Mouse (Mus musculus) liver (tissue): ENCODE results near the gene Macrod1.
A peak's percentile ranks its signal among the peaks of the same experiment; 100 is the strongest.

Experiments used
- DNase-seq: peaks from one replicate; pipeline ENCODE4 v3.0.0-alpha.2; 2020; ENCODE audit warnings: mixed read lengths

The Macrod1 gene

DNA sequence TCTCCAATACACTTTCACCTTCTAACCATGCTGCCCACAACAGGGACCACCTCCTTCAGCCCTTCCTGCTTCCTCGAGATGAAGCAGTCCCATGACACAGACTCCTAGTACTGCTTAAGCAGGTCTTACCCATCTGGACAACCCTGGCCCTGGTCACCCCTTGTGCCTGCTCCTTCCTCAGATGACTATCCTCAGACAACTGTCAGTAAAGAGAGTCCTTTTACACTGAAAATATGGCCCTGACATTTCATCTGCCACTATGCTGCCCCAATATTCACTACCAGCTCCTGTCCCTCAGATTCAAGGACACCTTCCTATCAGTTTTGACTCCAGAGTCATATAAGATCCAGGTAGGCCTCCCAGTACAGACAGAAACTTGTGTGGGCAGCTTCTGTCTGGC, 143.8 kb downstream of the Macrod1 start:
- no peak for DNase-seq

DNA sequence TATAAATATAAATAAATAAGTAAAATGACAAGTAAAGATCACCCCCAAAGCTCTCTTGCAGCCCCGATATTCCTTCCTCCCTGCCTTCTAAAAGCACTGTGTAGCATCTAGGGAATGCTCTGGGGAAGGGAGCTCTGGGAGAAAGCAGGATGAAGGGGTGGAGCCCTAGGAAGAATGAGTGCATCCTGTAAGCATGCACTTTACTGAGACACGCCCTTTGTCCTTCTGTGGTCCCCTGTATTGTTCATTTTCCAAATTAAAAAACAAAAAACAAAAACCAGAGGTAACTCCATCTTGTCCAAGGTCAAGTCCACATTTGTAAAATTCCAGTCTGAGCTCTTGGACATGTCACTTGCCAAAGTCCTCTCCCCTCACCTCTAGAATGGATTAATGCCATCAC, 148.3 kb downstream of the Macrod1 start:
- no peak for DNase-seq

- DNase-seq, result no peak
Observed at GRCm38 (mm10) chr19:7205326-7205725, 148.7 kb downstream of the Macrod1 start.

DNA sequence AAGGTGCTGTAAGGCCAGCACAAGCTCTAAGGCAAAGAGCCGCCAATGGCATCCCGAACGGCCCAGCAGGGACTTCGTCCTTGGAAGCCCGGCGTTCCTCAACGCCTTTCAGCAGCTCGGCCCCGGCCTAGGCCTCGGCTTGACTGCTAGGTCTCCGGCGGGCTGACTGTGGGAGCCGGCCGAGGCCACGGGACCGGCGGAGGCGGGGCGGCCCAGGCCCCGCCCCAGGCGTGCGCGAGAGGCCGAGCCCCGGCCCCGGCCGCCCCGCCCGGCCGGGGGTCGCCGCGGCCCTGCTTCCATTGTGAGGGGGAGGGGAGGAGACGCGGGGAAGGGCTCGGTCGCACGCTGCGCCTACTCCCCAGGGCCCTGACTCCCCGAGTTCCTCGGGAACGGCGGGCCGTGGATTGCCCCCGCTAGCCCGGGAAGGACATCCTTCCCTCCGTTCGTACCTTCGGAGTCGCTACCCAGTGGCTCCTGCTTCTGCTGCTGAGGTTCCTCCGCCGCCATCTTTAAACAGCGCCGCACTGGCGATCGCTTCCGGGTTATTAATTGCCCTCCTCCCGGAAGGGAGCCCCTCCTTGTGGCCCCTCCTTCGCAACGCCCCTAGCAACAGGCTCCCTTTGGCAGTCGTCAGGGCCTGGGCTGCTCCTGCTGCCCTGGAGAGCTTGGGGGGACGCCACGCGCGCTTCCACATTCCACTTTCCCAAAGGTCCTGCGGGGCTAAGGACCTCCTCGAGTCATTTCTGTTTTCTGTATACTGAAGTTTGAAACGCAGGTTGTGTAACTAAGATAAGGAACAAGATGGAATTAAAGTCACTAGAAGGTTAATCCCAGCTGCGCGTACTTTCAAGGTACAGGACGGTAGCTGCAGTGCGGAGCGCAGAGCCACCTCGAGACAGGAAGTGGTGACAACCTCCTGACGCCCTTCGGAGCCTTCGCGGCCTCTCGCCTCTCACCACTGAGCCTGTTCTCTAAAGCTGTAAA, 149.4 kb downstream of the Macrod1 start, which contains the start of gene Otub1:
TSS of gene Otub1 (minus strand) at position 564 of the 984 bp plus-strand sequence.
- peak; percentile 95 for DNase-seq

- DNase-seq, result no peak
Observed at GRCm38 (mm10) chr19:7209907-7210646, 153.5 kb downstream of the Macrod1 start.

DNA sequence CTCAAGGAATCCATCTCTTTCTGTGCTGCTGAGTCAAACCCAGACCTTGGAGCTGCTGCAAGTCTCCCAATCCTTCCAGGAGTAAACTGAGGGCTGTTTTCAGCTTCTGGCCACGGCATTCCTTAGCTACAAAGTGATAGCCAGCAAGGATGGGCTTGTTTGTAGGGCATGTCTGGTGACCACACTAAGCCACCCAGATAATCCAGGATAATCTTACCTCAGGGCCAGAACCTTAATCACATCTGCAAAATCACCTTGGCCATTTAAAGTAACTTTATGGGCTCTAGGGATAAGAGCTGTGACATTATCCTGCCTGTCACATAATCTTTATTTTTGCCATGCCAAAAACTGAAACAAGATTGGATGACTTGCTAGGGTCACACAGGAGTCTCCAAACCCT, 155.6 kb downstream of the Macrod1 start:
- DNase-seq, result no peak

DNA sequence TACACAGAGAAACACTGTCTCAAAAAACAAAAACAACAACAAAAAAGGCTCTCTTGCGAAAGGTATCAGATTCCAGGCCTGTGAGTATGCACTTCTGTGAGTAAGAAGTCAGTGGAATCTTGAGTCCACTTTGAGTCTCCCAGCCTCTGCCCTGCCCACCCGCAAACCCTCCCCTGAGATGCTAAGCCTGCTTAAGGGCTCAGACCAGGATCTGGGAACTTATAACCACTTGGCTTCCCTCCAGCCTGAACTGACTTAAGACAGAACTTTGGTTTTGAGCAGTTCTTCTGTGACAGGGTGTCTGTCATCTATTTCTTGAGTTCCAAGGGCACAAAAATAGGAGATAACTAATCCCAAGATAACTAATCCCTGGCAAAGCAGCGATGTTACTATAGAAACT, 156.4 kb downstream of the Macrod1 start:
- DNase-seq, result no peak

DNA sequence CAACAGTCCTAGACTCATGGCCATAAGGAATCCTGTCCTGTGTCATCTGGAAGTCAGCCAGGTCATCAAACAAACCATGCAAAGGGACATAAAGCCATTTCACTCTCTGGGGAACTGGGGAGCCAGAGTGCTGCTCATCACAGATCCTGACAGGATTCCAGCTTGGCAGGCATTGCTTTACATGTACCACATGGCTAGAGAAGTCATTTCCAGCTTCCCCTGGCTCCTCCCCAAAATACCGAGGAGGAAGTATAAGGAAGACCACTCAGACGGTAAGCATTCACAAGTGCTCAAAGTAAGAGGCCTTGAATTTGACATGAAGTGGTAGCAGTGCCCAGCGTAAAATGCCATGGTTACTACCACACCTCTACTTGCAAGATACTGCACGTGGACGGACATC, 157.9 kb downstream of the Macrod1 start:
- no peak for DNase-seq

DNA sequence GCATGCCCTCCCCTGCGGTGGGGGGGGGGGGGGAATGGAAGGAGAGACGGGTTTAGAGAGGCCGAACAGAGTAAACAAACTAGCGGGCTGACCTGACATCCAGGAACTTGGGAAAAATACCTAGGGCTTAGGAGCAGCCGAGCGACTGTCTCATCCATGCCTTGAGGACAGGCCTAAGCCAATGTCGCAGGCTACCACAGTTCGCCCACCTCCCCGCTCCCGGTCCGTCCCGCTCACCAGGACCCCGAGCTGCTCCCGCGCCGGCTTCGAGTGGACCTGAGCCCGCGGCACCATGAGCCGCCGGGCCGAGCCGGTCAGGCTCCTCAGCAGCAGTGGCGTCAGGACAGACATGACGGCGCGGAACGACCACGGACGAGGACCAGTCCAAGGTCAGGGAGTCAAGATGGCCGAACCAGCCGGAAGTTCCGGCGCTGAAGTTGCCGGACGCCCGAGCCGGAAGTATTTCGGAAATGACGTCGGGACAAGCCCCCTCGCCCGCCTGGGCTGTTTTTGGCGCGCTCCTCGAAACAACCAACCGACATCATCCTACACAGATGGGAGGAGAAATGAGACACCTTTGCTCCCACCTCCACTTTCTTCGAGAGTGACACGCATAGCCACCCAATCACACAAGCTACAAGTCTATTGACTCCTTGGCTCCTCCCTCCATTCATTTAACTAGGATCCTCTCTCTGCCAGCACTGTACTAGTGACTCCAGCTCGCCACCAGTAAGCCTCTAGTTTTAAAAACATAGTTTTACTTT, 160.7 kb downstream of the Macrod1 start, which contains the start of gene Cox8a:
TSS of gene Cox8a (minus strand) at position 455 of the 764 bp plus-strand sequence.
- peak; percentile 95 for DNase-seq

DNA sequence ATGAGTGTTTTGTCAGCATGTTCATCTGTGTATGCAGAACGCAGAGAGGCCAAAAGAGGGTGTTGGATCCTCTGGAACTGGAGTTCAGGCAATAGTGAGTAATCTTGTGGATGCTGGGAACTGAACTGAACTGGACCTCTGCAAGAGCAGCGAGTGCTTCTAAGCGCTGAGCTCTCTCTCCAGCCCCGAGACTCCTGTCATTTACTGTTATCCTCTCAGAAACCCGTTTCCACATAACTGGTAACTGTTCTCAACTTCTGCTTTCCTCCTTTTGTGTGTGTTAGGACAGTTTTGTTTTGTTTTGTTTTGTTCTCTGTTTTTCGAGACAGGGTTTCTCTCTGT, 161.3 kb downstream of the Macrod1 start:
- peak; percentile 11 for DNase-seq

DNA sequence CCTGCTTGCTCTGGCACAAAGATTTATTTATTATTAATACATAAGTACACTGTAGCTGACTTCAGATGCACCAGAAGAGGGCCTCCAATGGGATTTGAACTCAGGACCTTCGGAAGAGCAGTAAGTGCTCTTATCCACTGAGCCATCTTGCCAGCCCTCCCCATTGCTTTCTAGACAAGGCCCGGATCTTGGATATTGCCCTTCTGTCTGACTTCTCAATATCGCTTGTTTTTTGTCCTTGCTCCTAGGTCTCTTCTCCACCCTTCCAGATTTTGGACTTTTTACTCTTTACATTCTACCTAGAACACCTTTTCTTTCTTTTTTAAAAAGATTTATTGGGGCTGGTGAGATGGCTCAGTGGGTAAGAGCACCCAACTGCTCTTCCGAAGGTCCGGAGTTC, 162.1 kb downstream of the Macrod1 start:
- DNase-seq, result no peak

GRCm38 (mm10) chr19:7222196-7222595, 165.6 kb downstream of the Macrod1 start:
- DNase-seq, result no peak

GRCm38 (mm10) chr19:7223488-7223887, 166.9 kb downstream of the Macrod1 start:
- DNase-seq, result no peak

DNA sequence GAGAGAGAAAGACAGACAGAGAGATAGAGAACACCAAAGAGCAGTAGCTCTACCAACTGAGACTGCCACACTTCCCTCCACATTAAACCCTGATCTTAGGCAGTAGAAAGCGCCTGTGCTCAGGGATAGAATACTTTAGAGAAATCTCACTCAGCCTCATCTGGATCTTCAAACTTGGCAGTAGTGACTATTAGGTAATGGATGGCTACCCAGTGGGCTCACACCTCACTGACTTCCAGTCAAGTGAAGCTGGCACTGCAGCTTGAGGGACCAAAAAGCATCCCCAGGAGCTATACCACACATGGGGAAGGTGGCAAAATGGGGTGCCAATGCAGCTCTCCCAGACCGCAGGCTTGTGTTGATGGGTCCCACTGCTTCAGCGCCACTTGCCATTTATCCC, 167.6 kb downstream of the Macrod1 start:
- DNase-seq, result no peak

DNA sequence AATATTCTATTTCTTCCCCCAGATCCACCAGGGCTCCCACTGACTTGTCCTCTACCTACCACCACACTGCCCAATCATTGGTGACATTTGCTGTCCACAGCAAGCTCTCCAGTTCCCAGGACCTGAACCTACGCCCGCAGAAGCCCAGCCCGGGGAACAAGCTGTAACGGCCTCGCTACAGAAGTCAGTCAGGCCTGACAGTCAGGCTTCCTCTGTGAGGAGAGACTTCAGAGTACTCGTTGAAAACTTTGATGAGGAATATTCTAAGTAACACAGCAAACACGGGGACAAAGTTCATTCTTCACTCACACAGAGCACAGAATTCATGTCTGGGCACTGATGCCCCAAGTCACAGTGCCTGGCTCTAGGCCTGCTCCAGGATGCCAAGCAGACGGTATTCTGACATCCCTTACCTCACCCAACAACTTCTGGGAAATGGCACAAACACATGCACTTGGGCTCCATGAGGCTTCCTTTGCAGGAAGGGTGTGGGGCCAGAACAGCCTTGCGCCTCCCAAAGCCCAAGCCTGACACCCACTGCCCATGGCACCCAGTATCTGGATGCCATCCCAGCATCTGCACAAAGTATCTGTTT, 168.6 kb downstream of the Macrod1 start:
- DNase-seq, result no peak

DNA sequence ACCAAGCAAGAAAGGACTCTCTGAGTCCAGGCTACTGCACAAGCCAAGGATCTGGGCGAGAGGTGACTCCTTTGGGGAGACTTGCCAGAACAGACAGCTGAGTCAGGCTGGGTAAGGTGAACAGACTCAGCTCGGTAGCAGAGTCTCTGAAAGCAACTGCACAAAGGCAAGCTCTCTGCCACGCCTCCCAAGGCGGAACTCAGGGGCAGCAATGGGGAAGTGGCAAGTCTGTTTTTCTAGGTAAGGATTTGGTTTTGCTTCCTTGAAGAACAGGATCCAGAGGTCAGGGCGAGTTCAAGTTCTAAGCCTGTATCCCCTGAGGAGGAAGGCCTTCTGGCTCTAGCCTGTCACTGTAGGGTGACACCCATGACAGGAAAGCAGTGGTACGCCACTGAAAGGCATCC, 169.9 kb downstream of the Macrod1 start:
- DNase-seq, result peak; percentile 15

DNA sequence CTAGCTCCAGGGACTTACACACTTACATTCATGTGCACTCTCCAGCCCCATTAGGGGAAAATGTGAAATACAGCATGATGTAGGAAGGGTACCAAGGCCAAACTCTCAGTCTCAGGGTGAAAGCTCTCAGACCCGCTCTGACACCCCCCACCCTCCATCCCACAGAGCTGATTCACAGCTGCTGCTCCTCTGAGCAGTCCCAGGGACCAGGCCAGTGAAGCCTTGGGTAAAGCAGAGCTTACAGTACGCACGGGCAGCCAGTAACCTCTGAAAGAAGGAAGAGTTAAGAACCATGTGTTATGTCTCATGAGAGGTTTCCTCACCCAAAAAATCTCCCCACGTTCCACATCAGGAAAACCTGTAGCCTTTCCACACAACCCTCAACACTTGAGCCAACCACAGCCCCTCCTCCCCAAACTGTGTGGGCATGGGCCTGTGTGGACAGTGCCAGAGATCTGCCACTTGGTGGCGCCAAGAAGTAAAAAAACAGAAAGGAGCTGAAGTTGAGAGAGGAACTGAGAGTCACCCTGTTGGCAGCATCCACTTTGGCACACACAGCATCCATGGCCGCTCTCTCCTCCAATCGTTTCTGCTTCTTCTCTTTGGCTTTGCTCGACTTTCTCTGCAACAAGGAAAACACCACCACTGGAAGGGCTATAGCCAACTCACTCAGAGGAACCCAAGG, 178.1 kb downstream of the Macrod1 start:
- peak; percentile 64 for DNase-seq

- no peak for DNase-seq
Observed at GRCm38 (mm10) chr19:7235461-7235860, 178.9 kb downstream of the Macrod1 start.

DNA sequence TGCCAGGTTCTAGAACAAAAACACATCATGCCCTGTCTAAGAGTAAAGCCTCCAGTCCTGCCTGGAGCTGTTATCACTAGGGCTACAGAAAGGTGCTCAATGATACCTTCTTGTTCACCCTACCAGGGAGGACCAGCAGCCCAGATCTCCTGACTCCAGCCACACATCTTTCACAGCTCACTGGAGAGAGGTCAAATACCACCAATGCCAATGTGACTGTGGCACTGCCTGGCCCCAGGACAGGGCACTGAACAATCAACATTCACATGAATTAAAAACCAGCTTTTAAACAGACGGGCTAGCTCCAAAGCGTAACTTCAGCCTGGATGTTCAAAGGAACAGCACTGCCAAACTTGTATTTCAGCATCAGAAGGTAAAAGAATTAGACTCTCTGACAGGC, 179.4 kb downstream of the Macrod1 start:
- no peak for DNase-seq

GRCm38 (mm10) chr19:7236742-7237141, 180.1 kb downstream of the Macrod1 start:
- no peak for DNase-seq

DNA sequence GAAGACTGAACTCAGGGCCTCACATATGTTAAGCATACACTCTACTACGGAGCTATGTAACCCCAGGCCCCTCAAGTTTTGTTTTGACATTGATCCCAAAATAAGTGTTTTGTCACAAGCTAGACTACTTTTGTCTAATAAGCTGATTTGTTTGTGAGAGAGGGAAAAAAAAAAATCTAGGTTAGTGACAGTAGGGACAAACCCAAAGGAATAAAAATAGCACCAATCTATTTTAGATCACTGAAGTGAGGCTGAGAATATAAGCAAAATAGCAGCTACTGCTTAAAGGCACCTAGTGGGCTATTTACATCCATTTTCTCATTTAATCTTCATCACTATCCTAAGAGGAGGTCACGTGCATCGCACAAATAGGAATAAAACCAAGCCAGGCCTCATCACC, 183.0 kb downstream of the Macrod1 start:
- DNase-seq, result no peak

GRCm38 (mm10) chr19:7240291-7240690, 183.7 kb downstream of the Macrod1 start:
- DNase-seq, result peak; percentile 32
